Mouse (Mus musculus): ENCODE measurements around the gene Gm4969. TPM values are rescaled to one million over a fixed set of nuclear protein-coding genes. Genes with fewer than 3 reads are reported as not detected.
"Not testable (repeated sequence)": the region's sequence is repeated elsewhere in the genome, so short reads cannot be mapped to it uniquely, and the experiment has no call there.

Gm4969 gene
- polyA plus RNA-seq, 1 experiment from 2014 or later: 2.2 TPM

DNA sequence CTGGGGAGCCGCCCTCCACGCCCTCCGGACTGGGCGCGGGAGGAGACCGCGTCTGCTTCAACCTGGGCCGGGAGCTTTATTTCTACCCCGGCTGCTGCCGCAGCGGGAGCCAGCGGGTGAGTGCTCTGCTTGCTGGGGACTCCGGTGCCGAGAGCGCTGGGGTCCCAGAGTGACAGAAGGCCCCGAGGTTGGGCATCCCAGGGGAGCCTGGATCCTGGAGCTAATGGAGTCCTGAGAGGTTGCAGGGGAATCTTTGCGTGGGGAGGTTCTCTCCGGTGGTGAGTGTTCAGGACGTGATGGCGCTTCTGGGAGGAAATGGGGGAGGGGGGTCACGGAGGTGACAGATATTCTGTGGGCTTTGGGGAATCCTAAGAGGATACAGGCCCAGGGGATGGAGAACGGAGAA lies 41.6 kb downstream of the Gm4969 start:
- Histone ChIP-seq H3K27ac (peak overlapping the region; percentile 82), H3K27me3 (no peaks in the 10 kb centered on the region), H3K4me2 (peak overlapping the region; percentile 99), H3K4me3 (peak overlapping the region; percentile 100), H3K4me1 (replicated peaks) (peaks cover 31% of the 10 kb centered on the region), H3K9me3 (no peaks in the 10 kb centered on the region), H3K9ac (peak overlapping the region; percentile 98), H3K36me3 (peaks cover 38% of the 10 kb centered on the region)
- 0% methylated on average over 22 of the region's 22 CpGs for WGBS
- 0 out of 2 replicates have a peak, but pooled peaks have one; percentile 1 for ATAC-seq (ENCODE audit: low FRiP score)

DNA sequence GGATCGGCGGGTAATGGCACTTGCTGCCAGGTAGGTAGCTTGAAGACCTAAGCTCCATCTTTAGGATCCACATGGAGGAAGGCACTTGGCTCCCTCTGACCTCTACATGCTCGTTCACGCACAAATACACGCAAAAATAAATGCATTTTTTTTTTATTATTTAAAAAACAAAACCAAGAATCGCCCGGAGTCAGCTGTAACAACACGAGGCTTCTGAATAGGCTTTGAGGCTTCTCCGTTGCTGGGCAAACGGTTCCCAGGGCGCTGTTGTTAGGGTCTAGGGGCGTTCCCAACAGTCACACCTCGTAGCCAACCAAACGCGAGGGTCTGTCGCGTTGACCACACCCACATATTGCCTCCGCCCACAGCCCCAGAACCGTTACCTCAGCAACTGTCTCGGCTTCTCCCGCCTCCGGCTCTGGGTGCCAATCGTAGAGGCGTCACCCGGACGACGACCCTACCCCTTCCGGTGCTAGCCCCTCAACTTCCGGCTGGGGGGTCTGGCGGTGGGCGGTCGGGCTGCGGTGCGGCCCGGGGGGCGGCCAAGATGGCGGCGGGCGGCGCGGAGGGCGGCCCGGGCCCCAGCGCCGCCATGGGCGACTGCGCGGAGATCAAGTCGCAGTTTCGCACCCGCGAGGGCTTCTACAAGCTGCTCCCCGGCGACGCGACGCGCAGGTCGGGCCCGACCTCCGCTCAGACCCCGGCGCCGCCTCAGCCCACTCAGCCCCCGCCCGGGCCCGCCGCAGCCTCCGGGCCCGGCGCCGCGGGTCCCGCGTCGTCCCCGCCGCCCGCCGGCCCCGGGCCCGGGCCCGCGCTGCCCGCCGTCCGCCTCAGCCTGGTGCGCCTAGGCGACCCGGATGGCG lies 42.2 kb downstream of the Gm4969 start, which contains the start of gene Dmwd:
Gene Dmwd, plus strand, starts transcription at position 505 of the 863 bp plus-strand sequence.
- Histone ChIP-seq H3K27ac (peak within 1 kb of the TSS; percentile 82), H3K36me3 (peaks cover 31% of the 10 kb centered on the region), H3K9me3 (no peaks in the 10 kb centered on the region), H3K4me2 (peak within 1 kb of the TSS; percentile 99), H3K27me3 (no peaks in the 10 kb centered on the region), H3K4me1 (replicated peaks) (peaks cover 25% of the 10 kb centered on the region), H3K9ac (peak within 1 kb of the TSS; percentile 98), H3K4me3 (peak within 1 kb of the TSS; percentile 100)
- ATAC-seq (ENCODE audit: low FRiP score): peak; percentile 98
- WGBS: under 1% methylated on average over 51 of the region's 91 CpGs

DNA sequence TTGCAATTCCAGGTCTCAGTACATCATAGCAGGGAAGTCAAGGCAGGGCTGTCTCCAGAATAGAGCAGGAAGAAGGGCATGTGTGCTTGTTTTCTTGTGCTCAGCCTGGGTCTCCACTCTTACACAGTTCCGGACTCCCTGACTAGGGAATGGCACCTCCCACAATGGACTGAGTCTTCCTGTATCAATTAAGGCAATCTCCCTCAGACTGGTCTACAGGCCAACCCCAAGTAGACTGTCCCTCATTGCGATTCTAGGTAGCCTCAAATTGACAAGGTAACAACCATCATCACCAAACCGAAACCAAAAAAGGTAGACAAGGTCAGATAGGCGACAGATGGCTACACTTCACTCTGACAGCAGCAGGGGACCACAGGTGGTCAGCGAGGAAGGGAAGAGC lies 42.9 kb downstream of the Gm4969 start:
- H3K4me1 ChIP-seq (replicated peaks): peaks cover 25% of the 10 kb centered on the region
- H3K27ac ChIP-seq: peak overlapping the region; percentile 45
- WGBS: 57% methylated on average over 5 of the region's 5 CpGs
- no peaks in the 10 kb centered on the region for H3K9me3 ChIP-seq
- peak overlapping the region; percentile 54 for H3K9ac ChIP-seq
- peak overlapping the region; percentile 100 for H3K4me3 ChIP-seq
- no peak; the same call in 1 of the 2 replicates for ATAC-seq (ENCODE audit: low FRiP score)
- peak overlapping the region; percentile 52 for H3K4me2 ChIP-seq
- peaks cover 24% of the 10 kb centered on the region for H3K36me3 ChIP-seq
- no peaks in the 10 kb centered on the region; the same call in 1 of the 2 replicates for H3K27me3 ChIP-seq

DNA sequence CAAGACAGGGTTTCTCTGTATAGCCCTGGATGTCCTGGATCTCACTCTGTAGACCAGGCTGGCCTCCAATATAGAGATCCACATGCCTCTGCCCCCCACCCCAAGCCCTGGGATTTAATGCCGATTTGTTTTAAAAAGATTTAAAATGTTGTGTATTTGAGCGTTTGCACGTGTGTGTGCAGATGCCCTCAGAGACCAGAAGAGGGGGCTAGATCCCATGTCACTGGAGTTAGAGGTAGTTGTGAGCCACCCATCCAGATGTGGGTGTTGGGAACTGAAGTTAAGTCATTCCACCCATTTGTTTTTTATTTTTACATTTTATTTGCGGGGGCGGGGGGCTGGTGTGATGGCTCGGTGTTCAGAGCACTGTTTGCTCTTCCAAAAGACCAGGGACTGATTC lies 43.7 kb downstream of the Gm4969 start:
- no peaks in the 10 kb centered on the region for H3K9me3 ChIP-seq
- peaks cover 25% of the 10 kb centered on the region for H3K4me1 ChIP-seq (replicated peaks)
- H3K27me3 ChIP-seq: no peaks in the 10 kb centered on the region; the same call in 1 of the 2 replicates
- H3K27ac ChIP-seq: no peak overlapping the region
- WGBS: 96% methylated on average over 6 of the region's 6 CpGs
- no peak overlapping the region for H3K4me2 ChIP-seq
- H3K36me3 ChIP-seq: peaks cover 17% of the 10 kb centered on the region
- no peak overlapping the region for H3K9ac ChIP-seq
- ATAC-seq (ENCODE audit: low FRiP score): no peak
- H3K4me3 ChIP-seq: no peak overlapping the region

DNA sequence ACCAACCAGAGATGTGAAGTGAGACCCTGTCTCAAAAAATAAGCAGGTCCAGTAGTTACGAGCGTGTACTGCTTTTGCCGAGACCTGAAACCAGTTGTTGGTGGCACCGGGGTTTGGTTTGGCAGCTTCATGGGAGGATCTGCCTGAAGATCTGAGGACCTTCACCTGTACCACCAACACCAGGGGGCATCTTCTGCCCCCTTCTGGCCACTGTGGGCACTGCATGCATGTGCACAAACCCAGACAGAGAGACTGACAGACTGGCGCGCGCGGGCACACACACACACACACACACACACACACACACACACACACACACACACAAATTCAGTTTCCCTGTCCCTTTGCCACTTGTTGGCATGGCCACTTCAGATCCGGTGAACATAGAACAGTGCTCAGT lies 44.7 kb downstream of the Gm4969 start:
- ATAC-seq (ENCODE audit: low FRiP score): no peak
- WGBS: 84% methylated on average over 9 of the region's 9 CpGs
- Histone ChIP-seq H3K4me2 (no peak overlapping the region), H3K27me3 (no peaks in the 10 kb centered on the region; the same call in 1 of the 2 replicates), H3K36me3 (peaks cover 7% of the 10 kb centered on the region), H3K4me1 (replicated peaks) (peaks cover 25% of the 10 kb centered on the region), H3K4me3 (no peak overlapping the region), H3K9me3 (no peaks in the 10 kb centered on the region), H3K27ac (no peak overlapping the region), H3K9ac (no peak overlapping the region)

DNA sequence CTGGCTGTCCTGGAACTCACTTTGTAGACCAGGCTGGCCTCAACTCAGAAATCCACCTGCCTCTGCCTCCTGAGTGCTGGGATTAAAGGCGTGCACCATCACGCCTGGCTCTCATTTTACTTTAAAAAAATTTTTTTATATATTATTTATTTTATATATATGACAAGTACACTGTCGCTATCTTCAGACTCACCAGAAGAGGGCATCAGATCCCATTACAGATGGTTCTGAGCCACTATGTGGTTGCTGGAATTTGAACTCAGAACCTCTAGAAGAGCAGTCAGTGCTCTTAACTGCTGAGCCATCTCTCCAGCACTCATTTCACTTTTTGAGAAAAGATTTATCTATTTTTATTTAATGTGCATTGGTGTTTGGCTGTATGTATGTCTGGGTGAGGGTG lies 47.1 kb downstream of the Gm4969 start:
- H3K9ac ChIP-seq; H3K4me3 ChIP-seq; H3K4me2 ChIP-seq; H3K9me3 ChIP-seq; H3K4me1 ChIP-seq (replicated peaks); H3K27ac ChIP-seq; H3K36me3 ChIP-seq; ATAC-seq (ENCODE audit: low FRiP score): not testable (repeated sequence)
- H3K27me3 ChIP-seq: peaks cover 15% of the 10 kb centered on the region
- WGBS: 62% methylated on average over 3 of the region's 3 CpGs

DNA sequence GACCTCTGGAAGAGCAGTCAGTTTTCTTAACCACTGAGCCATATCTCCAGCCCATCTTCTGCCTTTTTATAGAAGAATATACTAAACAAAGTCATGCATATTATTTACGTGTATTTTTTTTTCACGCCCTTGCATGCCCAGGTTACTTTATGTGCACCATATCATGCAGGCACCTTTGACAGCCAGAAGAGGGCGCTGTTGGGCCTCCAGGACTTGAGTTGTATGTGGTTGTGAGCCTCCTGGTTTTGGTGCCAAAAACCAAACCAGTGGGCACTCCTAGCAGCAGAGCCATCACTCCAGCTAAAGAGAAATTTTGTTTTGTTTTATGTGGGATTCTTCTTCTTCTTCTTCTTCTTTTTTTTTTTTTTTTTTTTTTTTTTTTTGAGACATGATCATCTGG lies 48.7 kb downstream of the Gm4969 start:
- 48% methylated on average over 3 of the region's 3 CpGs for whole genome bisulfite sequencing
- Histone ChIP-seq H3K4me1 (replicated peaks) (no peaks in the 10 kb centered on the region), H3K4me3 (no peak overlapping the region), H3K36me3 (no peaks in the 10 kb centered on the region), H3K27ac (no peak overlapping the region), H3K4me2 (no peak overlapping the region), H3K9ac (no peak overlapping the region), H3K9me3 (no peaks in the 10 kb centered on the region), H3K27me3 (peaks cover 30% of the 10 kb centered on the region)
- no peak for ATAC-seq (ENCODE audit: low FRiP score)

DNA sequence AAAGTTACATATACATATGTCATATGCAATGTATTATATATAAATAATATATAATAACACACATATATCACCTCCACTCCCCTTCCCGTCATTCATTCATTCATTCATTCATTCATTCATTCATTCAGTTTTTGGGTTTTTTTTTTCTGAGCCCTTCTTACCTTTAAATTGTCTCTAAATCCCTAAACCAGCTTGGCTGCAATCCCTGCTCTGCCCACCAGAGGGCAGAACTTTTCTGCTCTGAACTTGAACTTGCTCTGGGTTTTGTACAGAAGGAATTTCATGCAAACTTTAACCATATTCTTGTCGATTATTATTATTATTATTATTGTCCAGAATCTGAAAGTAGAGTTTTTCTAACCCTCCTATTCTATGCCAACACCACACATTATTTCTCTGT lies 49.5 kb downstream of the Gm4969 start:
- H3K9ac ChIP-seq: no peak overlapping the region
- no peaks in the 10 kb centered on the region for H3K36me3 ChIP-seq
- H3K9me3 ChIP-seq: no peaks in the 10 kb centered on the region
- H3K27me3 ChIP-seq: peaks cover 37% of the 10 kb centered on the region
- ATAC-seq (ENCODE audit: low FRiP score): no peak
- H3K4me2 ChIP-seq: no peak overlapping the region
- no peaks in the 10 kb centered on the region for H3K4me1 ChIP-seq (replicated peaks)
- no peak overlapping the region for H3K27ac ChIP-seq
- no peak overlapping the region for H3K4me3 ChIP-seq
- WGBS: 11% methylated on average over 2 of the region's 2 CpGs

DNA sequence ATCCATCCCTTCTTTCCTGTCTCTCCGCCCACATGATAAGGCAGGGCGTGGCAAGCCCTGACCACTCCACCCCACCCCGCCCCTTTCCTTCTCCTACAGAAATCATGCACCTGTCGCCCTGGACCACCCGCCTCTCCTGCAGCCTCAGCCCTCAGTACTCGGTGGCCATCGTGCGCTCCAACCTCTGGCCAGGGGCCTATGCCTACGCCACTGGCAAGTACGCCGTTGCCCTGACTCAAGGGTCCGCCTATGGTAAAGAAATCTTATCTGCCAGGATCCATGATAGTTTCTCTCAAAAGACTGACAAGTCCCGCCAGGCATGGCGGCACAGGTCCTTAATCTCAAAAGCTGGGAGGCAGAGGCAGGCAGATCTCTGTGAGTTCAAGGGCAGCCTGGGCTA lies 50.2 kb downstream of the Gm4969 start:
- 0 out of 2 replicates have a peak, but pooled peaks have one; percentile 58 for ATAC-seq (ENCODE audit: low FRiP score)
- Histone ChIP-seq H3K4me1 (replicated peaks) (no peaks in the 10 kb centered on the region), H3K4me3 (no peak overlapping the region), H3K27ac (no peak overlapping the region), H3K9ac (no peak overlapping the region), H3K9me3 (no peaks in the 10 kb centered on the region), H3K27me3 (peaks cover 41% of the 10 kb centered on the region), H3K36me3 (no peaks in the 10 kb centered on the region), H3K4me2 (no peak overlapping the region)
- WGBS: 74% methylated on average over 14 of the region's 14 CpGs

DNA sequence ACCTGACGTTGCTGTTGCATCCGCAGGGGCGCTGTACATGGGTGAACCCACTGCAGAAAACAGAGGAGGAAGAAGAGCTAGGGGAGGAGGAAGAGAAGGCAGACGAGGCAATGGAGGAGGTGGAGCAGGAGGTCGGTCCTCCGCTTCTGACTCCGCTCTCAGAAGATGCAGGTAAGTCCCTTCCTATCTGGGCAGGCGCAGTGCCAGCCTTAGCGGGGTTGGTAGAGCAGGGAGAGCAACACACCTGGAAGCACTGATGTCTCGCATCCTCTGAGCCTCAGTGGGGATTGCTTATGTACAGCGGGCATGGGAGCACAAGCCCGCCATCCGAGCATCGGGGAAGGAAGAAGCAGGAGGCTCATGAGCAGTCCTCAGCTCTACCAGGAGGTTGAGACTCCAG lies 51.1 kb downstream of the Gm4969 start:
- Histone ChIP-seq H3K36me3 (no peaks in the 10 kb centered on the region), H3K4me1 (replicated peaks) (no peaks in the 10 kb centered on the region), H3K9me3 (no peaks in the 10 kb centered on the region), H3K4me2 (no peak overlapping the region), H3K27me3 (peaks cover 41% of the 10 kb centered on the region), H3K9ac (no peak overlapping the region), H3K27ac (no peak overlapping the region), H3K4me3 (no peak overlapping the region)
- ATAC-seq (ENCODE audit: low FRiP score): no peak
- WGBS: 54% methylated on average over 14 of the region's 14 CpGs

DNA sequence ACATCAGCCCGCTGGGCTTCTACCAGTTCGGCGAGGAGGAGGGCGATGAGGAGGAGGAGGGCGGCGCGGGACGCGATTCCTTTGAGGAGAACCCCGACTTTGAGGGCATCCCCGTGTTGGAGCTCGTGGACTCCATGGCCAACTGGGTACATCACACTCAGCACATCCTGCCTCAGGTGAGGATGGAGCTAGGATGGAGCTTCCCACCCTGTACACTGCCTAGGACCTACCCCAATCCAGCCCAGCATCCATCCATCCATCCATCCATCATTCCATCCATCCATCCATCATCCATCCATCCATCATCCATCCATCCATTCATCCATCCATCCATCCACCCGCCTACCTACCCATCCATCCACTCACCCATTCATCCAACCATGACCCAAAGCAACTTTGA lies 52.3 kb downstream of the Gm4969 start:
- Histone ChIP-seq H3K27me3 (peaks cover 41% of the 10 kb centered on the region), H3K4me1 (replicated peaks) (no peaks in the 10 kb centered on the region), H3K27ac (no peak overlapping the region), H3K9me3 (no peaks in the 10 kb centered on the region), H3K4me3 (0 out of 2 replicates have a peak overlapping the region, but pooled peaks have one; percentile 7), H3K4me2 (peak overlapping the region; percentile 30), H3K36me3 (no peaks in the 10 kb centered on the region), H3K9ac (0 out of 2 replicates have a peak overlapping the region, but pooled peaks have one; percentile 20)
- ATAC-seq (ENCODE audit: low FRiP score): no peak
- WGBS: 44% methylated on average over 13 of the region's 13 CpGs

DNA sequence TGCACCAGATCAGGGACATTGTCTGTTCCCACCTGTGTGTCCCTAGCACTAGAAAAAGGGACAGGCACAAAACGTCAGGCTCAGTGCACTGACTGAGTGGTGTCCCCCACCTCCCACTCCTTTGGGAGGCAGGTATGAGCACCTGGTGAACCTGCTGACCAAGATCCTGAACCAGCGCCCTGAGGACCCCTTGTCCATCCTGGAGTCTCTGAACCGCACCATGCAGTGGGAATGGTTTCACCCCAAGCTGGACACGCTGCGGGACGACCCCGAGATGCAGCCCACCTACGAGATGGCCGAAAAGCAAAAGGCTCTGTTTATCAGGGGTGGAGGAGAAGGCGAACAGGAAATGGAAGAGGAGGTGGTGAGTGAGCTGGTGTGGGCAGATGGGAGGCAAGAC lies 60.8 kb downstream of the Gm4969 start:
- no peak overlapping the region for H3K4me2 ChIP-seq
- no peak overlapping the region for H3K27ac ChIP-seq
- WGBS: 91% methylated on average over 10 of the region's 10 CpGs
- peaks cover 14% of the 10 kb centered on the region for H3K36me3 ChIP-seq
- no peak for ATAC-seq (ENCODE audit: low FRiP score)
- peaks cover 16% of the 10 kb centered on the region for H3K4me1 ChIP-seq (replicated peaks)
- no peaks in the 10 kb centered on the region for H3K9me3 ChIP-seq
- H3K9ac ChIP-seq: no peak overlapping the region
- no peaks in the 10 kb centered on the region for H3K27me3 ChIP-seq
- H3K4me3 ChIP-seq: no peak overlapping the region

DNA sequence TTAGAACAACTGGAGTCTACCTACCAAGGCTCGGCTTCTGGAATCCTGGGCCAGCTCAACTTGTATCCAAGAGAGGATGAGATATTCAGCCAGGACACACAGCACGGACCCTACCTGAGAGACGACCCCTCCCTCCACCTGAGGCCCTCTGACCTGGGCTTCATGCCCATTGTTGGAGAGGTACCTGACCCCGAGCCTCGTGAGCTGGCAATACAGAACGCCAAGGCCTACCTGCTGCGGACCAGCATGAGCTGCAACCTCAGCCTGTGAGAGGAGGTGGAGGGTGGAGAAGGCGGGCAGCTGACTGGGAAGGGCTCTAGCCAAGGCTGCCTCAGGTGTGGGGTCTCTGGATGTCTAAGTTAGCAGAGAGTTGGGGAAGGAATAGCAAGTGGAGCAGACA lies 63.1 kb downstream of the Gm4969 start:
- Histone ChIP-seq H3K4me1 (replicated peaks) (peaks cover 16% of the 10 kb centered on the region), H3K4me3 (no peak overlapping the region), H3K36me3 (peaks cover 36% of the 10 kb centered on the region), H3K27me3 (no peaks in the 10 kb centered on the region), H3K27ac (no peak overlapping the region), H3K9me3 (no peaks in the 10 kb centered on the region), H3K9ac (no peak overlapping the region), H3K4me2 (no peak overlapping the region)
- 93% methylated on average over 8 of the region's 8 CpGs for WGBS
- no peak for ATAC-seq (ENCODE audit: low FRiP score)
